Mouse (Mus musculus) cerebellum, adult 9-11 months (tissue): ENCODE measurements around the gene Pmpcb.

Experiments
- DNase-seq: peaks from one replicate; pipeline ENCODE4 v3.0.0; 2022

Gene Pmpcb

DNA sequence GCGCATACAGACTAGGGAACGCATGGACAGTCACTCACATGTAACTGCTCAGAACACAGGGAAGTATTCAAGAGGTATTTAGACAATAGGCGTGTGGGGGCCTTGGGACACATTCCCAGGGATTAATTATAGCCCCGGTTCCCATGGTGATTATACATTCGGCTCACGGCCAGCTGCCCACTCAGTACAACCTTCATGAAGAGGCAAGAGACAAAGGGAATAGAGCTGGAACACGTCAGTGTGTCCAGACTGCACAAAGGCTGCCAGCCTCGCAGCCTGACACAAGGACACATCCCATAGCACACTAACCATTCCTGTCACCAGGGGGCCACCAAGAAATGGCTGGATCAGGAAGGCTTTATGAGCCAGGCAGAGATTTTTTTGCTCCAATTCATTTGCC is 4.0 kb upstream of the Pmpcb start:
- DNase-seq = peak; percentile 28

DNA sequence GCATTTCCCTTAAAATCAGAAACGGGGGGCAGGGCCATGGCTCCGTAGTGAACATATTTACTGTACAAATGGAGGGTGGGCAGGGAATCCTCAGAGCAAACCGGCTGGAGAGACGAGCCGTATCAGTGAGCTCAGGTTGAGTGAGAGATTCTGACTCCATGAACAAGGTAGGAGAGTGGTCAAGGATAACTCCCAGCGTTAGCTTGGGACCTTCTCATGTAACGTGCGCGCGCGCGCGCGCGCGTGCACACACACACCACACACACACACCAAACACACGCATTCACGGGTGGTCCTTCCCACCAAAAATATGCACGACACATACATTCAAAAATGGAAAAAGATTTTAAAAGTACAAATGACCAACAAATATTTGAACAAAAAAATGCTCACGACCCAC is 1.8 kb upstream of the Pmpcb start:
- DNase-seq = no peak

DNA sequence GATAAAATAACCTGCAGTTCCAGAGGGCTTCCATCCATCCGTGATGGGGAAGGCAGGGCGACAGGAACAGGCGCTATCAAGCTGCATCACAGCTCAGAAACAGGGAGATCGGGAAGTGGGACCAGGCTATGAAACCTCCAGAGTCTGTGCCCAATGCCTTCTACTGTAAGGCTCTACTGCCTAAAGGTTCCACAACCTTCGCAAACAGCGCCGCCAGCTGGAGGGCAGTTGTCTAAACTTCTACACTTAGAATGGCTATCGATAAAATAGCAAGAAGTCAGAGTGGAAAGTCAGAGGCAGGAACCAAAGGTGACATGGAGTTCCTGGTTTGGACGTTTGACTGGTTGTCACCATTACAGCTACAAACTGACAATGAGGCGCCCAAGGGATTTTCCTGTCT is 1.4 kb upstream of the Pmpcb start:
- peak; percentile 49 for DNase-seq

DNA sequence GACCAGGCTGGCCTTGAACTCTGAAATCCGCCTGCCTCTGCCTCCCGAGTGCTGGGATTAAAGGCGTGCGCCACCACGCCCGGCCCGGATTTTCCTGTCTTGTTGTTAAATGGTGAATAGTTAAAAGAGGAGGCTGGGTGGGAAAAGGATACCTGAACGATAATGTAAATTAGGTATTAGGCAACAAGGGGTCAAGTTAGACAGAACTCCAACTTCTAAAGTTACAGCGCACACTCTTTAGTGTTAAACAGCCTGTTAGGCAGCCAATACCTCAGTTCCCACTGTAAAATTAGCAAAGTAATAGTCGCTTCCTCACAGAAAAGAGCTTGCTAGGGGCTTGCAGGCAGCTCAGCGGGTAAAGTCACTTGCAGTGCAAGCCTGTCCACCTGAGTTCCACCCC is 895 bp upstream of the Pmpcb start:
- no peak for DNase-seq

DNA sequence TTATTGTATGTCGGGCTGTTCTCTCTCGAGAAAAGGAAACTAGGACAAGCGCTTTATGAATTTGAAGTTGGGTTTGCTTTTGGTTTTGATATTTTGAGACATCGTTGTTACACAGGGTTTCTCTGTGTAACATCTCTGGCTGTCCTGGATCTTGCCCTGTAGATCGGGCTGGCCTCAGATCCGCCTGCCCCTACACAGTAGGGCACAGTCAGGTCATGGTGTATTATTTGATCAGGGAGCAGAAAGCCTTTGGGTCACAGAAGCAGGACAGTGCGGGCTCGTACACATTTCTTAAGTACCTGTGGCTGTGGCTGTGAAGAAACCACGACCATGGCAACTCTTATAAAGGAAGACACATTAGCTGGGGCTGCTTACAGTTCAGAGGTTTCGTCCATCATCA is 679 bp downstream of the Pmpcb start:
- DNase-seq = no peak

DNA sequence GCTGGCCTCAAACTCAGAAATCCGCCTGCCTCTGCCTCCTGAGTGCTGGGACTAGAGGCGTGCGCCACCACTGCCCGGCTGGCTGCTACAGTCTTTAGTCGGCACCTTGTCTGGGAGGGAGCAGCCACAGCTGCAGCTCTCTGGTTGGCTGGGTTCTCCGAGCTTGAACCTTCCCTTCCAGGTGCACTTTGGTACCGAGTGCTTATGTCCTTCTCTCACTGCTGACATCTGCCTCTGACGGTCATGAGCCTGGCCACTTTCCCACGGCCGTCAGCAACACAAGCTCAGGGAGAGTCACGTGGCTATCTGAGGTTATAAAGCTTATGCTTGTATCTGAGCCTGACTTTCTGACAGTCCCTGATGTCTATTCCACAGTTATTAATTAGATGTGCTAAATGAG is 2.2 kb downstream of the Pmpcb start:
- DNase-seq = no peak

DNA sequence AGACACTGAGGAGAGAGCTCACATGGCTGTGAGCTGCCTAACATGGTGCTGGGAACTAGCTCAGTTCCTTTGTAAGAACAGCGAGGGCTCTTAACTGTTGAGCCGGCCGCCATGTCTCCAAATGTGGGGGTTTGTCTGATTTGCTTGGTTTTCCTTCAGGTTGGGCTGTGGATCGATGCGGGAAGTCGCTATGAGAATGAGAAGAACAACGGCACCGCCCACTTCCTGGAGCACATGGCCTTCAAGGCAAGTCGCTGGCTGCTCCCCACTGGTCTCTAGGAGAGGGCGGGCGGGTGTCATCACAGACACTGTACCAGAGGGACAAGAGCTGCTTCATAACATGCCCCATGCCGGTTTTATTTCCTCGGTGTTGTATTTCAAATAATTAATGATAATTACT is 2.9 kb downstream of the Pmpcb start:
- no peak for DNase-seq

DNA sequence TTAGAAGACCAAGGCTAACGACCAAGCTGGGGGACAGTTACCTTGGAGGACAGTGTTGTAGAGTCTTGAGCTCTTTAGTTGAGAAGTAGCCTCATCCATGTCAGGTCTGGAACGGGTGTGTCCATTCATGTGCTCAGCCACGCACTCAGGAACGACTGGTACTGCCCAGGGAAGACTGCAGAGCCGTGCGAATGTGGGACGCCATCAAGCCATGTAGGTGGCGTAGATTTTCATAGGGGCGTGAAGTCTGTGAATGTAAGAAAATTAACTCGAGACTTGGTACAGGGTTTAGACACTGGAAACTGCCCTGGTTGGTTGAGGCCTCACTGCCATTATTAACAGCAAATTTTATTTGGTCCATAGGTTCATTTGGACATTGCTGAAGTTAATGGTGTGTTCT is 6.7 kb downstream of the Pmpcb start:
- no peak for DNase-seq

DNA sequence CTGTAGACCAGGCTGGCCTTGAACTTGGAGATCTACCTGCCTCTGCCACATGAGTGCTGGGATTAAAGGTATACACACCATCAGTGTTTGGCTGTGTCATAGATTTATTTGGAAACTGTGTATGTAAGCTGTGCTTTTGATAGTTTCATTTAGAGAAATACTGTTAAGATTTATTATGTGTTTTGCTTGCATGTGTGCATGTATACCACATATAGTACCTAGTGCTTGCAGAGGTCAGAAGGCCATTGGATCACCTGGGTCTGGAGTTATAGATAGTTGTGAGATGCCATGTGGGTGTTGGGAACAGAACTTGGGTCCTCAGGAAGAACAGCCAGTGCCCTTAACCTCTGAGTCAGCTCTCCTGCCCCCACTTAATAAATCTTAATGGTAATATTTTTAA is 7.7 kb downstream of the Pmpcb start:
- DNase-seq = no peak

DNA sequence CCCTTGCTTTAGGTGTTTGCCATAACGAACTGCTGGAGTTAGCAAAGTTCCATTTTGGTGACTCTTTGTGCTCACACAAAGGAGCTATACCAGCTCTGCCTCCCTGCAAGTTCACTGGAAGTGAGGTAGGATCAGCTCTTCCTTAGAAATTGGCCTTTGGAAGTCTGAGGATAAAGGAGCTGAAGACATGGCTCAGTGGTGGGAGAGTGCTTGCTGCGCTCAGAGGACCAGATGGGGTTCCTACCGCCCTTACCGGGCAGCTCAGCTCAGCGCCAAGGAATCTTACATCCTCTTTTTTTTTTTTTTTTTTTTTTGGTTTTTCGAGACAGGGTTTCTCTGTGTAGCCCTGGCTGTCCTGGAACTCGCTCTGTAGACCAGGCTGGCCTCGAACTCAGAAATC is 9.0 kb downstream of the Pmpcb start:
- no peak for DNase-seq

DNA sequence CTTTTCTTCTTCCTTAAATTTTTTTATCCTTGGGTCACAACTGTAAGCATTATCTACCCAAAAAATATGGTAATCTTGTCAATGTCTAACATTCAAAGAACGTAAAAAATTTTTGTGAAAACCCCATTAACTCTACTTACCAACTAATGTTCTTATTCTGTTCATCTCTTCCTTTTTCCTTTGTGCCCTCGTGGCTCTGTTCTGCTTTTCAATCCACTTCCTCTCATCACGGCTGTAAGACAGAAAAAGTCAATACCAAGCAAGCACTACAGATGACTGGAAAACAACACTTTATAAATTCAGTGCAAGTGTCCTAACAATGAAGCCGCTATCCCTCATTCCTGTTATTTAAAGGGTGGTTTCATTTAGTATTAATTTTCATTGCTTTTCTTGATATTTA is 31.6 kb downstream of the Pmpcb start:
- no peak for DNase-seq

DNA sequence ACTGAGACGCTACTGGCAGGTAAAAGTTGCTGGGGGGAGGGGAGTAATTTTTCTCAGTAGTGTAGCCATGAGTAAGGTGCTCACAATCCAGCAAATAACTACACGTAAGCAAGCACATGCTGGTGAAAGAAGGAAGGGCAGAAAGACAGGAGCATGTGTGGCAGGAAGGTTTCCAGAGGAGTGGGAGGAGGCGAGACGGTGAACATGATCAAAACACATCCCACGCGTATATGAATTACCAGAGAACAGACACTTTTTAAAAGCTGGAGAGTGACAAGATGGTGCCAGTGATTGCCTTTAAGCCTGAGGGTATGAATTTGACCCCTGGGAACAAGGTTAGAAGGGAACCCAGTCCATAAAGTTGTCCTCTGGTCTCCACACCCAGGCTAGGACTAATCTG is 32.9 kb downstream of the Pmpcb start:
- DNase-seq = no peak

DNA sequence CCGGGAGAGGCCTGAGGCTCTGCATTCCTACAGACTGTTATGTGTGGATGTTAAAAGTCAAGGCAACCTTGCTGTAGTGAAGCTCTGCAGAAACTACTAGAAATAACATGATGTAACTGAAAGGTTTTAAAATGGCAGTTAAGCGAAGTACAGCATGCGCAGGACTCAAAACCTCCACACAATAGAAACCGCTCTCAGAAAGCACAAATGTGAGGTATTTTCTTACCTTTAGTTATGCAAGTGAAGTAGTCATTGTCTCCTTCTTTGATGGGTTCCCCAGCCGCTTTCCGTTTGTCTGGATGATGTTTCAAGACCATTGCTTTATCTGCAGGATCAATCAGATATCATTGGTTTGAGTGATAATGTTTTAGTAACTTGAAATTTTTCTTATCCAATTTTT is 39.5 kb downstream of the Pmpcb start:
- DNase-seq = no peak

DNA sequence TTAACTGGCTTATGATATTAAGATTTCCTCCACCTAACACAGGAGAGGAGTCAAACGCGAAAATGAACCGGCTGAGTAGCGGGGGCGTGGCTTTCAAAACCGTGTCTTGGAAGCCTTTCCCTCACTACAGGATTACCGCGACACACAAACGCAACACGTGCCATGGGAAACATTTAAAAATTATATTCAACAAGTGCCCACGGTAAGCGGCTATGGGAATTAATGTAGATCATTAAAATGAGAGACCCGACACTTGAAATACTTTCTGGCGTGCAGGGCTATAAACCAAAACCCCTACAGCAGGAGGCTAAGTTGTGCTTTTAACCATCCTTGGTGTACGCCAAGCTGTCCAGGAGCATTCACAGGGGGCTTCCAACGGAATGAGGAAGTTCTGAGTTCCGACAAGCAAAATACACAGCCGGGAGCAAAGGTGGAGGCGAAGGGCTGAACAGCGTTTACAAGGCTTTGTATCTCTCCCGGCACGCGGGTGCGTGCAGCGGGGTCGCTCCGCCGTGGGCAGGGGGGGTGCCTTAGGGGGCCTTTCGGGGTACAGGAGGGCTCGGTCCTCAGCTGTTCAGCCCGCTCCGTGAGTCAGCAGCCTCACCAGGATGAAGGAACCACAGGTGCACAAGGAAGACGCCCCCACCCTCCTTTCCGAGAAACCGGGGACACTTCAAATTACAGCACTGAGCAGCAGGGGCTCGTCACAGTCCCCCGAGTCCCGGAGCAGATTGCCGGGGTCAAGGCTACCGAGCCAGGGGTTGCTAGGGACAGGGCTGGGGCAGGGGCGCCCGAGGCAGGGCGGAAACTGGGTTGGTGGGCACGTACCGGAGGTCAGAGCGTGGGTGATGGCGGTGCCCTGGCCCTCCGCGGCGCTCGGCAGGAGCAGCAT is 47.5 kb downstream of the Pmpcb start:
- DNase-seq = peak; percentile 22

DNA sequence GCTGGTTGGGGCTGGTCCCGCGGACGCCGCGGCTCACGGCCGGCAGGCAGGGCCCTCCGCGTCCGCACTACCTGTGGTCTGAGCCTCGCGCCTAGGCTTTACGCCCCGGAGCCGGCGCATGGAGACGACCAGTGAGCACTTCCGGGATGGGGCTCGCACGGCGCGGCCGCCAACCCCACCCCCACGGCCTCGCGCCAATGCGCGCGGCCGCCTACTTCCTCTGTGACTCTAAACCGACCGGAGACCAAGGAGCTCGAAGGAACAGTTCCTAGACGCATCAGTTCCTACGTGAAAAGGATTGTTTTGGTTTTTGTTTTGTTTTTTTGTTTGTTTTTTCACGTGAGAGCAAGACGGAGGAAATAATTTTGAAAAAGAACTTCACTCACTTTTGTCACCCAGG is 48.1 kb downstream of the Pmpcb start, which contains the start of the genes Dnajc2 and Psmc2:
TSS of gene Dnajc2 (minus strand) at position 199 of the 400 bp plus-strand sequence.
TSS of gene Psmc2 (plus strand) at position 231 of the 400 bp plus-strand sequence.
- peak; percentile 92 for DNase-seq

DNA sequence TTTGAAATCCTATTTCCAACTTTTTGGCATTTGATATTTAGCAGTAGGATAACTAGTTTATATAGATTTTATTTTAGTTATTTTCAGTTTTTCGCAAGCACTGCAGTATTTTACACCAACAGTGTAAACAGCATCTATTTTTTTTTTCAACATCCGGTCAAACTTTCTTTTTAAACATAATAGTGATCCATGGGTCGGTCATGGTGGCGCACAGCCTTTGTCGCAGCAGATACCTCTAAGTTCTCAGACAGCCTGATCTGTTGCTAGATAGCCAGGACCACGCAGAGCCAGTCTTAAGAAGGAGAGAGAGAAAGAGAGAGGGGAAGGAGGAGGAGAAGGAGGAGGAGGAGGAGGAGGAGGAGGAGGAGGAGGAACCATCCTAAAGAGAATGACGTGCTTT is 48.8 kb downstream of the Pmpcb start:
- no peak for DNase-seq

DNA sequence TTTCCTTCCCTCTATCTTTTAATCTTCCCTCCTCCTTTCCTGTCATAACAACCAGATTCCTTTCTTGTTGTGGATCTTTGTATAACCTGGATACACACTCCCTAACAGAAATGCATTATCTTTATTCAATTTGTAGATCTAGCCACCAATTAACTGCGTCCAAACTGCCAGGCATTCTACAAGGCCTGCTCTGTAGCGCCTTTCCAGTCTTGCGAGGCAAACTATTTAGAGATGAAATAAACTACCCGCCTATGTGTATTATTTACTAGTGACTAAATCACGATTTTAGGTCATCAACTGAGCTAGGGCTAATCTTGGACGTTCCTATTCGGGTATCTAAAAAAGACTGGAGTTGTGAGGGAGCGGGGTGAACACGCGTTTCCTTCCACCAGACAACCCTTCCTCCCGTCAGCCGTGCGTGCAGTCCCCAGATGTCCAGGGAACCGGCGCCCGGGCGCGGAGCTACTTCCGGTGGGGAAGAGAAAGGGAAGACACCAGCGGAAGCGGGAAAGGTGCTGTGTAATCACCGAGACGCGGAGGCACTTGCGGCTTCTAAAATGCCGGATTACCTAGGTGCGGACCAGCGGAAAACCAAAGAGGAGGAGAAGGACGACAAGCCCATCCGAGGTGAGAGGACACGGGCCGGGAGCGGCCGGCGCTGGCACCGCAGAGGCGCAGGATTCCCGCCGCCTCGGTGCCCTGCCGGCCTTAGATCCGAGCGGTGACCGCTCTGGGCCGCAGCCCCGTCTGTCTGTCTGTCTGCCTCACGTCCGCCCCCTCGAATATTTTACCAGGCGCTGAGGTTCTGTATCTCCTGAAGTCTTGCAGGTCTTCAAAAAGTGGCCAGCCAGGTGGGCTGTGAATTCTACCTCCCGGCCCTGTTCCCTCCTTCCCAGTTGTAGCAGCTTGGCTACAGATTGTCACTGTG is 49.6 kb downstream of the Pmpcb start:
- DNase-seq = peak; percentile 91

DNA sequence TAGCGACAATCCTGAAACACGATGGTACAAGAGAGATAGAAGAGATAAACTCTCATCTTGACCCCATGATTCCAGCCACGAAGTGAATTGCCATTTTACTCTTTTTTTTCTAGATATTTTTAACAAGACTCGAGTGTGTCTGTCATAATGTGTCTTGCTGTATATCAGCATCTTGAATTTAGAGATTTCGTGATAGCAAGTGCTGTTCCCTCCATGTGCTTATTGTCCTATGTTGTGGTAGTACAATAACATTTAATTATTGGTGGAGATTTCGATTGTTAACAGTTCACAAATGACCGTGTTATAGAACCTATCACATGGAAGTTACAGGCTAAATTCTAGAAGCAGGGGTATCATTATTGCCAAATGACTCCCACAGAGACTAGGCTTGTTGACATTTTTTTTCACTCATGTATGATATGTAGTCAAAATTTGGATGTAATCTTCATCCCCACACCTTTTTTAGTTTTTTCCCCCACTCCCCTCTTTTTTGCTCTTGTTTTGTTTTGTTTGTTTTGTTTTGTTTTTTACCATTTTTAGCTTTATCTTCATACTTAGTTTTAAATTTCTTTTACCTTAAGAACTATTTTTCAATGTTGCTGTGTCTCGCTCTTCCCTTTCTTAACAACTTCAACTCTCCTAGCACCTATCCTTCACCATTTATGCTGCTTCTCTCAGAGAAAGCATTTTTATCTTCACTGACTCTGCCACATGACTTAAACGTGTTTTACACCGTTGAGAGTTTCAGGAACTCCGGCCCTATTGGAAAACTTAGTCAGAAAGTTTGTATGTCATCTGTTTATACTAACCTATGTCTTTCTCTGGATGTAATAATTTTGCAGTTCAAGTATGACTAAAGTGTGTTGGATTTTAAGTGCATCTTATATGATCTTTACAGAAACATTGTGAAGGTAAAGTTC is 50.5 kb downstream of the Pmpcb start:
- no peak for DNase-seq

DNA sequence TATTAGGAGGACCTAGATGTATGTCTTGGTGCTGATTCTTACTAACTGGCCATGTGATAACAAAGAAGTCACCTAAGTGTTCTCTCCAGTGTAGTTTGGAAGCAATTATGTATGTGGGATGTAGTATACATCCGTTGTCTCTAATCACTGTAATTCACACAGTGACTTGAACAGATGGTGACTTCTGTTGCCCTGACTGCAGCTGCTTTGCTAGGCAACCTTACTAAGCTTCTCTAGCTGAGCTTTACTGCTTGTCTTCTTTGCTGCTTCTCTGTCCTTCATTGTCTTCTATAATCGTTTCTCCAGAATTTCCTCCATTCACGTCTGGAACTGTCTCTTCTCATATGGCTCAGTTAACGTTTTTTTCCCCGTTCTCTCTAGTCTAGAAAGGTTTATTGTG is 52.1 kb downstream of the Pmpcb start:
- DNase-seq = no peak

DNA sequence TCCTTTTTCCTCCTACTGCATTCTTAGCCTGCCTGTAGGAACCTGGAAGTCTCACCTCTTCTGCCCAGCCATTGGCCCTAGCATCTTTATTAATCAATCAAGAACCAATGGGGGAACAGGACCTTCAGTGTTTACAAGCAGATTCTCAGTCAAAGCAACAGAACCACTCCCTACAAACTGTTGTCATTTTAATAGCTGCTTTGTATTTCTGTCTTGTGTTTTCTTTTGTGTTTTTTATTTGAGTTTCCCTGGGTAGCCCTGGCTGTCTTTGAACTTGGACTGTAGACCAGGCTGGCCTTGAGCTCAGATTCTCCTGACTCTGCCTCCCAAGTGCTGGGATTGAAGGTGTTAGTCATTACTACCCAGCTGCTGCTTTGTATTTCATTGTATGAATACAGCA is 55.2 kb downstream of the Pmpcb start:
- DNase-seq = no peak

DNA sequence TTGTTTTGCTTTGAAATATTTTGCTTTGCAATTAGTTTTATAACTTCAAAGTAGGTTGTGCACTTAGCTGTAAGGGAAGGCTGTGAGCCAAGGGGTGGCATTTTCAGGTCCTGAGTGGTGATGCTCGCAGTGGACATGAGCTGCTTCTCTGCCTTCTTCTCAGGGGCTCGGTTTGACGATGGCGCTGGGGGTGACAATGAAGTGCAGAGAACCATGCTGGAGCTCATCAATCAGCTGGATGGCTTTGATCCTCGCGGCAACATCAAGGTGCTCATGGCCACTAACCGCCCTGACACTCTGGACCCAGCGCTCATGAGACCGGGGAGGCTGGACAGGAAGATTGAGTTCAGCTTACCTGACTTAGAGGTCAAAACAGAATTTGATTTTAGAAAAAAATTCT is 66.0 kb downstream of the Pmpcb start:
- no peak for DNase-seq

DNA sequence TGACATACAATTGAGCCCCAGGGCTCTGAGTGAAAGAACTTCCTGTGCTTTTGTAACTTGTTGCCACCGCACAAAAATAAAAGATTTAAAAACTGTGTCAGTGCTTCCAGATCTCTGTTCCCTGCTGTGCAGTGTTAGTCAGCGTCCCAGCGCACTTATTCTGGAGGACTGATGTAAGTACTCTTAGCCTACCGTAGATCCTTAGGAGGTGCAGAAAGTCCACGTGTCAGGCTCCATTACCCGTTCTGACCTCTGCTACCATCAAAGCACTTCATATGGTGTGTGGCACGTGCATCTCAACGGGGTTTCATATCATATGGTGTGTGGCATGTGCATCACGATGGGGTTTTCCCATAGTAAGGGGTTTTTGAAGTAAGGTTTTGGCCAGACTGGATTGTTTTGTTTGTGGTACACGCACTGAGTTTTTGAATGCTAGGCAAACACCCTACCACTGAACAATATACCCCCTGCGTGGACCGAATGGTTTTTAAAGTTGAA is 66.8 kb downstream of the Pmpcb start:
- DNase-seq = no peak

DNA sequence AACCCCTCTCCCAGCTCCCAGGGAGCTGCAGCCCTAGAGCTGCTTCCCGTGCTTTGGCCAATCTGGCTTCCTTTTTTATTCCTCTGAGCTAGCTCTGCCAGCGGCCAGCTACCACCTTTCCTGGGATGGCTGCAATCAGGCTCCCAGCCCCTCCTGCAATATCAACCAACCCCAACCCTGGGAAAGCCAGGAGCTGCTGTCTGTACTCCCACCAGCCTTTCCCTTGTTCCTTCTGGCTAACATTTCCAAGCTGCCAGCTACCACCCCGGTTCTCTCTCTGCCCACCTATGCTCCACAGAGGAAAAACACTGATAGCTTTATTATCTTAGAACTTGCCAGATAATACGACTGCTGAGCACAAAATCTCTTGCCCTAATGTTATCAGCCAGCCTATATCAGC is 67.9 kb downstream of the Pmpcb start:
- no peak for DNase-seq
